9 mouse cellular contexts compared by ENCODE assay signal in genomic region chr11:19965037-19965611, GRCm38 (mm10). TPM values are rescaled to one million over a fixed set of nuclear protein-coding genes. Genes with fewer than 3 reads are reported as not detected.
DNase-seq lines count a peak whose midpoint lies in the region; ATAC-seq lines count a peak whose summit lies in the region.
"Had no signal": no experiment of that assay in that cellular context is flagged by ENCODE, and none has a peak within 500 bp of the region (broad histone marks: within the 10 kb centered on the region; RNA-seq: fewer than 3 reads in every experiment).

No protein-coding gene starts in this region.

- H3K9me3 ChIP-seq in hindbrain, embryonic 10.5 days: no peaks in the 10 kb centered on the region
- no peaks in the 10 kb centered on the region for H3K9me3 ChIP-seq in hindbrain, embryonic 16.5 days (ENCODE audit: control insufficient read depth, low read length)
- H3K9me3 ChIP-seq in liver, embryonic 15.5 days (replicated peaks): no peaks in the 10 kb centered on the region
- H3K9me3 ChIP-seq: G1E had no signal

- H3K4me3 ChIP-seq in hindbrain, embryonic 10.5 days: no peak overlapping the region
- H3K4me3 ChIP-seq in hindbrain, embryonic 16.5 days (ENCODE audit: low read length): no peak overlapping the region
- no peak overlapping the region for H3K4me3 ChIP-seq in liver, embryonic 15.5 days (replicated peaks)

- no peaks in the 10 kb centered on the region for H3K27me3 ChIP-seq in hindbrain, embryonic 10.5 days (ENCODE audit: insufficient read depth, poor library complexity, severe bottlenecking)
- H3K27me3 ChIP-seq in hindbrain, embryonic 16.5 days (replicated peaks; ENCODE audit: control insufficient read depth, insufficient read depth, low read length): no peaks in the 10 kb centered on the region
- H3K27me3 ChIP-seq in liver, embryonic 15.5 days: no peaks in the 10 kb centered on the region

- H3K27ac ChIP-seq in hindbrain, embryonic 10.5 days: peak overlapping the region; percentile 13; the same call in 1 of the 2 replicates
- H3K27ac ChIP-seq in hindbrain, embryonic 16.5 days (ENCODE audit: low read depth, low read length): no peak overlapping the region; the same call in 1 of the 2 replicates
- peak overlapping the region; percentile 64 for H3K27ac ChIP-seq in liver, embryonic 15.5 days (replicated peaks)

- H3K36me3 ChIP-seq in hindbrain, embryonic 10.5 days: peaks cover 16% of the 10 kb centered on the region; the same call in 1 of the 2 replicates
- no peaks in the 10 kb centered on the region for H3K36me3 ChIP-seq in hindbrain, embryonic 16.5 days (ENCODE audit: control insufficient read depth, insufficient read depth, low read length)
- no peaks in the 10 kb centered on the region for H3K36me3 ChIP-seq in liver, embryonic 15.5 days (replicated peaks)

- DNase-seq in hindbrain, embryonic 10.5 days (ENCODE audit: low spot score): no peak
- DNase-seq in heart, postnatal 4 days: peak; percentile 56
- DNase-seq in spleen, postnatal 14 days (ENCODE audit: low spot score in 2 of 2): no peak
- DNase-seq in layer of hippocampus, postnatal 10 days (ENCODE audit: low spot score in 2 of 2): no peak
- no peak for DNase-seq in adrenal gland, adult (ENCODE audit: inconsistent age in 2 of 2, low spot score in 1 of 2)

- peaks cover 45% of the 10 kb centered on the region for H3K4me1 ChIP-seq in hindbrain, embryonic 10.5 days (replicated peaks)
- peaks cover 10% of the 10 kb centered on the region for H3K4me1 ChIP-seq in hindbrain, embryonic 16.5 days (ENCODE audit: control insufficient read depth, insufficient read depth, low read depth, low read length)
- peaks cover 66% of the 10 kb centered on the region for H3K4me1 ChIP-seq in liver, embryonic 15.5 days (replicated peaks)

- no peak overlapping the region for H3K9ac ChIP-seq in hindbrain, embryonic 16.5 days (ENCODE audit: low read depth, low read length)
- H3K9ac ChIP-seq in liver, embryonic 15.5 days: no peak overlapping the region

- WGBS in hindbrain, embryonic 10.5 days: 66% methylated on average over 16 of the region's 16 CpGs
- 46% methylated on average over 16 of the region's 16 CpGs for WGBS in hindbrain, embryonic 16.5 days
- WGBS in liver, embryonic 15.5 days (ENCODE audit: insufficient replicate concordance): 54% methylated on average over 16 of the region's 16 CpGs

- H3K4me2 ChIP-seq in hindbrain, embryonic 16.5 days (ENCODE audit: low read length): no peak overlapping the region
- peak overlapping the region; percentile 30 for H3K4me2 ChIP-seq in liver, embryonic 15.5 days

- ATAC-seq in hindbrain, embryonic 16.5 days: no peak
- ATAC-seq in common myeloid progenitor, adult 5-6 weeks (replicated peaks; ENCODE audit: low read depth, poor library complexity, severe bottlenecking): 0 out of 2 replicates have a peak, but pooled peaks have one; percentile 13
- peak; percentile 11; the same call in 1 of the 2 replicates for ATAC-seq in liver, embryonic 15.5 days (ENCODE audit: insufficient read depth)

RNA-seq across cellular contexts. Expression of gene Spred2, which starts 40.9 kb away (rescaled TPM):
- polyA plus RNA-seq in hindbrain, embryonic 10.5 days (2016; fragmentation: Nextera tagmentation; extraction: Ambion mirVana): 4.7 and 6.3 TPM in 2 replicates
- 6.7 and 7.4 TPM in 2 replicates for polyA plus RNA-seq in hindbrain, embryonic 16.5 days (2015; fragmentation: Nextera tagmentation; extraction: Ambion mirVana)
- total RNA-seq in common myeloid progenitor, adult 5-6 weeks (2017): 6.2 and 9.5 TPM in 2 replicates
- total RNA-seq in heart, postnatal 4 days (2021): 10 to 100 TPM; 27.9 to 28.2 TPM
- polyA plus RNA-seq in liver, embryonic 15.5 days (2015; fragmentation: Nextera tagmentation; extraction: Ambion mirVana): 1.3 and 1.5 TPM in 2 replicates
- total RNA-seq in layer of hippocampus, postnatal 10 days (2021): 10 to 100 TPM; 79.2 to 82.6 TPM
